Mouse (Mus musculus) C2C12 (cell line): ENCODE measurements around the gene 6820408C15Rik. TPM values are rescaled to one million over a fixed set of nuclear protein-coding genes. Genes with fewer than 3 reads are reported as not detected.

ENCODE experiments used
- H3K27me3 ChIP-seq: one replicate; pipeline ENCODE4 v1.6.1; 2011; ENCODE audit not compliant: control insufficient read depth, insufficient read depth, insufficient read length
- H3K36me3 ChIP-seq: one replicate; pipeline ENCODE4 v1.6.1; 2011; ENCODE audit not compliant: control insufficient read depth, insufficient read depth
- H3K4me3 ChIP-seq: one replicate; pipeline ENCODE4 v1.5.1; 2011; ENCODE audit warnings: mild to moderate bottlenecking, control low read depth; ENCODE audit not compliant: poor library complexity, insufficient read depth, severe bottlenecking
- H3K79me2 ChIP-seq: one replicate; pipeline ENCODE4 v1.6.1; 2011; ENCODE audit not compliant: control insufficient read depth, insufficient read depth
- H3K79me3 ChIP-seq: one replicate; pipeline ENCODE4 v1.6.1; 2011; ENCODE audit warnings: low read depth, control low read depth
- H3ac ChIP-seq: one replicate; pipeline ENCODE3; 2011; ENCODE audit warnings: low read depth; ENCODE audit not compliant: control insufficient read depth, insufficient read length
- CEBPB ChIP-seq: IDR thresholded peaks from one replicate; pipeline ENCODE4 v1.6.1; 2011; ENCODE audit warnings: low read depth, mild to moderate bottlenecking, control low read depth, moderate library complexity
- CTCF ChIP-seq: IDR thresholded peaks from one replicate; pipeline ENCODE4 v1.5.1; 2011; ENCODE audit not compliant: control insufficient read depth, insufficient read depth, insufficient read length
- FOSL1 ChIP-seq: IDR thresholded peaks from one replicate; pipeline ENCODE4 v1.8.0; 2011; ENCODE audit warnings: mild to moderate bottlenecking, low read length; ENCODE audit not compliant: poor library complexity, insufficient read depth, severe bottlenecking
- MAX ChIP-seq: IDR thresholded peaks from one replicate; pipeline ENCODE4 v1.6.1; 2011; ENCODE audit warnings: mild to moderate bottlenecking, control low read depth
- MYOD1 ChIP-seq: IDR thresholded peaks from one replicate; pipeline ENCODE4 v1.6.1; 2011; ENCODE audit warnings: low read depth; ENCODE audit not compliant: control insufficient read depth, insufficient read length
- MYOG ChIP-seq: IDR thresholded peaks from one replicate; pipeline ENCODE4 v1.6.1; 2011; ENCODE audit not compliant: control insufficient read depth, insufficient read length; ENCODE audit errors: extremely low read depth
- USF1 ChIP-seq: IDR thresholded peaks from one replicate; pipeline ENCODE4 v1.6.1; 2011; ENCODE audit warnings: low read depth, mild to moderate bottlenecking, control low read depth, moderate library complexity
- polyA plus RNA-seq: library from polyadenylated mRNA; unstranded; fragments of >200 nt; fragmentation: generic; extraction: Trizol; gene quantifications from one replicate; pipeline ENCODE4 v1.2.1, GENCODE M21; 2012; ENCODE audit warnings: missing spikeins

Gene 6820408C15Rik
- polyA plus RNA-seq, 1 experiment, result 0.09 TPM

- TF ChIP-seq MYOD1 (no peak), MYOG (no peak), MAX (no peak), CEBPB (no peak), USF1 (no peak), CTCF (no peak), FOSL1 (no peak)
- no peak overlapping the region for H3K4me3 ChIP-seq
- no peaks in the 10 kb centered on the region for H3K79me3 ChIP-seq
- peaks cover 8% of the 10 kb centered on the region for H3K27me3 ChIP-seq
- no peaks in the 10 kb centered on the region for H3K79me2 ChIP-seq
- H3K36me3 ChIP-seq, result no peaks in the 10 kb centered on the region
- H3ac ChIP-seq, result no peak overlapping the region
These were observed 31.3 kb downstream of the 6820408C15Rik start for GRCm38 (mm10) chr2:152446642-152447041.

GRCm38 (mm10) chr2:152447461-152447860, 32.1 kb downstream of the 6820408C15Rik start:
- Histone ChIP-seq H3ac (no peak overlapping the region), H3K79me2 (no peaks in the 10 kb centered on the region), H3K27me3 (peaks cover 8% of the 10 kb centered on the region), H3K79me3 (no peaks in the 10 kb centered on the region), H3K36me3 (no peaks in the 10 kb centered on the region), H3K4me3 (no peak overlapping the region)
- TF ChIP-seq FOSL1 (no peak), MAX (no peak), CTCF (no peak), USF1 (no peak), MYOD1 (no peak), MYOG (no peak), CEBPB (no peak)

GRCm38 (mm10) chr2:152450241-152450640, 34.9 kb downstream of the 6820408C15Rik start:
- no peaks in the 10 kb centered on the region for H3K36me3 ChIP-seq
- H3ac ChIP-seq, result no peak overlapping the region
- peaks cover 6% of the 10 kb centered on the region for H3K27me3 ChIP-seq
- H3K79me3 ChIP-seq, result no peaks in the 10 kb centered on the region
- H3K79me2 ChIP-seq, result no peaks in the 10 kb centered on the region
- no peak for TF ChIP-seq MYOG
- TF ChIP-seq CTCF, result peak; percentile 0
- no peak for TF ChIP-seq FOSL1
- no peak overlapping the region for H3K4me3 ChIP-seq

DNA sequence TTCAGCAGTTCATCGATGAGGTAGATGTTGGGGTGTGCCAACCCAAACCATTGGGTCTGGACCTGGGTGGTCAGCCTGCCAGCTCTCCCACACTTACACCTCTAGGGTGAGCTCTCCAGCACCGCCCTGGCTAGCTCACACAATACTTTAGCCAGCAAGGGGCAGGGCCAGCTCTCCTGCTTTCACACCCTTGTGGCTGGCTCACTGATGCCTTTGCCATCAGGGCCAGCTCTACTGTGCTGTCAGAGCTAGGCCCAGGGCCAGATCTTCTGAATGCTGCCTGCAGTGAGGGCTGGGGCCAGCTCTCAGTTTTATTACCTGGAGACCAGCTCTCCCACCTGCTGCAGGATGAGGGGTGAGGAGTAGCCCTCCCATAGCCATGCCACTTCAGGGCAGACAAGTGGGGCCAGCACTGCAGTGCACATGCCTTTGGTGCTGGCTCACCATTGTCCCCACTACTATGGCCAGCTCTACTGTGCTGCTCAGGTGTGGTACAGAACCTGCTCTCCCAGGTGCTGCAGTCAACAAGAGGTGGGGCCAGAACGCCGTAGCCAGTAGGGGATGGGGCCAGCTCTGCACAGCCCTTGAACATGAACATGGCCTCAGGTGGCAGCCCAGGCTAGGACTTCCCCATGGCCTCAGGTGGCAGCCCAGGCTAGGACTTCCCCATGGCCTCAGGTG, 36.9 kb downstream of the 6820408C15Rik start:
- Histone ChIP-seq H3K36me3 (no peaks in the 10 kb centered on the region), H3K27me3 (peaks cover 3% of the 10 kb centered on the region)
- TF ChIP-seq USF1 (no peak), FOSL1 (no peak), MYOD1 (no peak), CEBPB (no peak), MAX (no peak), MYOG (no peak), CTCF (no peak)

GRCm38 (mm10) chr2:152459241-152459640, 43.9 kb downstream of the 6820408C15Rik start:
- no peak for TF ChIP-seq MYOG
- TF ChIP-seq FOSL1, result no peak
- no peak for TF ChIP-seq USF1
- no peak for TF ChIP-seq MAX
- TF ChIP-seq CEBPB, result no peak
- no peak for TF ChIP-seq CTCF
- TF ChIP-seq MYOD1, result no peak
- Histone ChIP-seq H3K36me3 (no peaks in the 10 kb centered on the region), H3K79me3 (no peaks in the 10 kb centered on the region), H3K27me3 (peaks cover 19% of the 10 kb centered on the region), H3K79me2 (no peaks in the 10 kb centered on the region), H3K4me3 (no peak overlapping the region), H3ac (no peak overlapping the region)

More for the DNA sequence above, 36.9 kb downstream of the 6820408C15Rik start:
- H3K79me3 ChIP-seq, result no peaks in the 10 kb centered on the region
- no peak overlapping the region for H3ac ChIP-seq
- no peak overlapping the region for H3K4me3 ChIP-seq
- no peaks in the 10 kb centered on the region for H3K79me2 ChIP-seq
